Mouse (Mus musculus): ENCODE data around the gene Psma7. TPM values are rescaled to one million over a fixed set of nuclear protein-coding genes. Genes with fewer than 3 reads are reported as not detected.

Gene Psma7
- polyA plus RNA-seq, 1 experiment from 2014 or later: 701 TPM

DNA sequence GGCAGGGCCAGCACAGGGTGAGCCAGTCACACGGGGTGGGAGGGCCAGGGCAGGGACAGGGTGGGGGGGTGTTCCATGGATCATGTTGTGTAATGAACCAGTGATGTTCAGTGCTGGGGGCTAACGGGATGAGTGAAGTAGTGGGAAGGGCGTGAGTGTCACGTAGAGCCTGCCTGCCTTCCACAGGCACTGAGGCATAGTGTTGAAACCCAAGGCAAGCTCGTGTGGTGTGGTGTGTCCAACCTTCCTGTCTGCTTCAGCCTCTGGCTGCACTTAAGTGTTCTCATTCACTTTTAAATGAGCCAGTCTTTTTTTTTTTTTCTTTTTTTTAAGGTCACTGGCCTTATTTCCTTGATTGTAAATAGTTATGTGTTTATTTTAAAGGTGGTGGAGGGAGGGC, 7.5 kb downstream of the Psma7 start:
- no peak overlapping the region for H3K27ac ChIP-seq
- H3K27me3 ChIP-seq (ENCODE audit: insufficient read depth, poor library complexity, severe bottlenecking): no peaks in the 10 kb centered on the region
- no peaks in the 10 kb centered on the region for H3K9me3 ChIP-seq
- peaks cover 99% of the 10 kb centered on the region for H3K36me3 ChIP-seq
- peaks cover 16% of the 10 kb centered on the region for H3K4me1 ChIP-seq
- H3K4me3 ChIP-seq: no peak overlapping the region
- 72% methylated on average over 5 of the region's 5 CpGs for WGBS
- no peak for DNase-seq (ENCODE audit: low spot score)

DNA sequence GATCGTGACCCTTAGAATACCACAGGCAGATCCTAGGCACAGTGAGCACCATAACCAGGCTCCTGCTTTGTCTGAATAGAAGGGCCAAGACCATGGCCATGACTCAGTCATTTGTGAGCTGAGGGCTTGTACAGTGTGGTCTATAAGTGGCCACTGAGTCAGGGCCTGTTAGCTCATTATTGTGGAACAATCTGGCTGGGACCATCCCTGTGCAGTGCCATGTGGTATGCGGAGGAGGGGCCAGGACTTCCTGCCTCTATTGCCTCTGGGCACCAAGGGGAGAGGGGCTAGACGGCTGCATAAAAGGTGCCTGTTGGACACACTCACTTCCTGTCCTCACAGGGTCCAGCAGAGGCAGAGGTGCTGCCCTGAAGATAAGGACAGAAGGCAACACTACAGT, 8.3 kb downstream of the Psma7 start:
- Histone ChIP-seq H3K4me1 (peaks cover 14% of the 10 kb centered on the region), H3K36me3 (peaks cover 100% of the 10 kb centered on the region), H3K27me3 (ENCODE audit: insufficient read depth, poor library complexity, severe bottlenecking) (no peaks in the 10 kb centered on the region), H3K9me3 (no peaks in the 10 kb centered on the region), H3K27ac (no peak overlapping the region), H3K4me3 (no peak overlapping the region)
- DNase-seq (ENCODE audit: low spot score): no peak
- 65% methylated on average over 3 of the region's 3 CpGs for WGBS

- Histone ChIP-seq H3K36me3 (peaks cover 100% of the 10 kb centered on the region), H3K9me3 (no peaks in the 10 kb centered on the region), H3K27me3 (ENCODE audit: insufficient read depth, poor library complexity, severe bottlenecking) (no peaks in the 10 kb centered on the region), H3K27ac (no peak overlapping the region), H3K4me1 (peaks cover 20% of the 10 kb centered on the region), H3K4me3 (no peak overlapping the region)
- WGBS: 73% methylated on average over 3 of the region's 3 CpGs
- DNase-seq (ENCODE audit: low spot score): no peak
Observed at GRCm38 (mm10) chr2:180032925-180033324, 9.3 kb downstream of the Psma7 start.

DNA sequence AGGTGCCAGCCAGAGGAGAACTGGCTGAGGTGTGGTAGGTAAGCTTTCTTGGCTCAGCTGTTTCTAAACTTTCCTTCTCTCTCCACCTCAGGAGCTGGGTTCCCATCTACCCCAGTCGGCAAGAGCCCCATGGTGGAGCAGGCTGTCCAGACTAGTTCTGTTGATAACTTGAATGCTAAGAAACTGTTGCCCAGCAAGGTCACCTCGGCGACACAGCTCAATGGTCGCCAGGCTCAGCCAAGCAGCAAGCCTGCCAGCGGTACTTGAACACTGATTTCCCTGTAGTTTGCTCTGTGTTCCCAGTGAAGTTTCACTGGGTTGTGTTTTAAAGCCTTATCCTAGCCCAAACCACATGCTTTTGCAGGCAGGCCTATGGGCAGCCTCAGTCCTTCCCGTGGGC, 11.0 kb downstream of the Psma7 start:
- Histone ChIP-seq H3K36me3 (peaks cover 92% of the 10 kb centered on the region), H3K9me3 (no peaks in the 10 kb centered on the region), H3K27me3 (ENCODE audit: insufficient read depth, poor library complexity, severe bottlenecking) (no peaks in the 10 kb centered on the region), H3K4me3 (no peak overlapping the region), H3K27ac (no peak overlapping the region), H3K4me1 (peaks cover 37% of the 10 kb centered on the region)
- 94% methylated on average over 6 of the region's 6 CpGs for WGBS
- DNase-seq (ENCODE audit: low spot score): no peak

- Histone ChIP-seq H3K36me3 (peaks cover 57% of the 10 kb centered on the region), H3K4me3 (no peak overlapping the region), H3K4me1 (peaks cover 51% of the 10 kb centered on the region), H3K27me3 (ENCODE audit: insufficient read depth, poor library complexity, severe bottlenecking) (peaks cover 10% of the 10 kb centered on the region), H3K27ac (no peak overlapping the region), H3K9me3 (no peaks in the 10 kb centered on the region)
- DNase-seq (ENCODE audit: low spot score): no peak
- WGBS: 76% methylated on average over 9 of the region's 9 CpGs
Observed at GRCm38 (mm10) chr2:180027768-180028167, 14.5 kb downstream of the Psma7 start.

GRCm38 (mm10) chr2:180025861-180026200, 16.4 kb downstream of the Psma7 start:
- Histone ChIP-seq H3K4me1 (peaks cover 57% of the 10 kb centered on the region), H3K4me3 (peak overlapping the region; percentile 97), H3K27me3 (ENCODE audit: insufficient read depth, poor library complexity, severe bottlenecking) (peaks cover 27% of the 10 kb centered on the region), H3K9me3 (no peaks in the 10 kb centered on the region), H3K27ac (peak overlapping the region; percentile 96), H3K36me3 (peaks cover 38% of the 10 kb centered on the region)
- WGBS: 16% methylated on average over 6 of the region's 6 CpGs
- DNase-seq (ENCODE audit: low spot score): no peak

- Histone ChIP-seq H3K4me1 (peaks cover 57% of the 10 kb centered on the region), H3K27ac (peak overlapping the region; percentile 96), H3K36me3 (peaks cover 32% of the 10 kb centered on the region), H3K27me3 (ENCODE audit: insufficient read depth, poor library complexity, severe bottlenecking) (peaks cover 33% of the 10 kb centered on the region), H3K9me3 (no peaks in the 10 kb centered on the region), H3K4me3 (peak overlapping the region; percentile 97)
- peak; percentile 79 for DNase-seq (ENCODE audit: low spot score)
- under 1% methylated on average over 83 of the region's 84 CpGs for WGBS
Observed at GRCm38 (mm10) chr2:180025135-180025860, 16.9 kb downstream of the Psma7 start.

- H3K4me3 ChIP-seq: peak within 1 kb of the TSS; percentile 97
- DNase-seq (ENCODE audit: low spot score): peak; percentile 99
- under 1% methylated on average over 80 of the region's 80 CpGs for WGBS
Observed at GRCm38 (mm10) chr2:180024401-180025098, 17.7 kb downstream of the Psma7 start, which contains the start of gene Lsm14b. Lsm14b (plus strand) TSS chr2:180024987.

GRCm38 (mm10) chr2:180022751-180023150, 19.5 kb downstream of the Psma7 start:
- H3K4me3 ChIP-seq: no peak overlapping the region
- peaks cover 49% of the 10 kb centered on the region for H3K4me1 ChIP-seq
- H3K27me3 ChIP-seq (ENCODE audit: insufficient read depth, poor library complexity, severe bottlenecking): peaks cover 54% of the 10 kb centered on the region
- whole genome bisulfite sequencing: 55% methylated on average over 6 of the region's 6 CpGs
- no peaks in the 10 kb centered on the region for H3K9me3 ChIP-seq
- peaks cover 7% of the 10 kb centered on the region for H3K36me3 ChIP-seq
- no peak for DNase-seq (ENCODE audit: low spot score)
- no peak overlapping the region for H3K27ac ChIP-seq

More at GRCm38 (mm10) chr2:180024401-180025098, 17.7 kb downstream of the Psma7 start, which contains the start of gene Lsm14b:
- Histone ChIP-seq H3K9me3 (no peaks in the 10 kb centered on the region), H3K27me3 (ENCODE audit: insufficient read depth, poor library complexity, severe bottlenecking) (peaks cover 40% of the 10 kb centered on the region), H3K27ac (peak within 1 kb of the TSS; percentile 96), H3K4me1 (peaks cover 57% of the 10 kb centered on the region), H3K36me3 (peaks cover 25% of the 10 kb centered on the region)

DNA sequence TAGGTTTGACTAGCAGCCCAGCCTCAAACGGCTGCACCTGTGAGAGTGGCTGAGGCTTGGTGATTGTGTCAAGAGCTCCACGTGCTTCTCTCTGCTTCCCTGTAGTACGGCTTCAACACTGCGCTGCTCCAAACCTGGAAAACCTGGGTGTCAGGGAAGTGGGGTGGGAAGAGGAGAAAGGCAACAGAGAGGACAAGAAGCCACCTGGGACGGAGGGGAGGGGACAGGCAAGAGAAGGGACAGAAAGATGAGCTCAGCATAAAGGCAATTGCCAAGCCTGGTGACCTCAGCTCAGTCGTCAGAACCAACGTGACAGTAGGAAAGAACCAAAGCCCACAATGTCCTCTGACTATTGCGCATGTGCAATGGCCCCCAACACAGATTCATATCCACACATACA, 21.3 kb downstream of the Psma7 start:
- no peak for DNase-seq (ENCODE audit: low spot score)
- H3K36me3 ChIP-seq: no peaks in the 10 kb centered on the region
- WGBS: 72% methylated on average over 8 of the region's 8 CpGs
- H3K9me3 ChIP-seq: no peaks in the 10 kb centered on the region
- H3K4me3 ChIP-seq: no peak overlapping the region
- H3K27ac ChIP-seq: no peak overlapping the region
- peaks cover 54% of the 10 kb centered on the region for H3K27me3 ChIP-seq (ENCODE audit: insufficient read depth, poor library complexity, severe bottlenecking)
- peaks cover 35% of the 10 kb centered on the region for H3K4me1 ChIP-seq

DNA sequence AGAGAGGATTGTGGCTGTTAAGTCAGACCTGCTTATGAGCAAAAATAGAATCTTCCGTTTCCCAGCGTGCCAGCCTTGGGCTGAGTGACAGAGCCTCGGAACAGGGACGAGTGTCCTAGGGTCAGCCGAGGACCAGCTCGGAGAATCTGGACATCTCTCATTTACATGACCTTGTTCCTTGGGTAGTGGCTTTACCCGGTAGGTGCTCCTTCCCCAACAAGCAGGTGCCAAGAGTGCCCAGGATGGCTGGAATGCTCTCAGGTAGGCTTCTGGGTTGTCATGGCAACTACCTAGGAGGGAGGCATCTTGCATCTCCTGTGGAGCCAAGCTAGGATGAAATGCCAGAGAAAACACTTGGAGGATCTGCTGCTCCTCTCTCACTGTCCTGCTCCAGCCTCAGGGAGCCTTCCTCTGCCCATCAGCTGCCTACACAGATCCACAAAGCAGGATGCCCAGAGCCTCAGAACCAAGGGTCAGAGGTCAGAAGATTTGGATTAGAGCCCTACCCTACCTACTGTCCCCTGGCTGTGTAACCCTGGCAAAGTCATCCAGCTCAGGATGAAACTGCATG, 22.1 kb downstream of the Psma7 start:
- no peak for DNase-seq (ENCODE audit: low spot score)
- 64% methylated on average over 7 of the region's 7 CpGs for WGBS
- Histone ChIP-seq H3K27ac (no peak overlapping the region), H3K36me3 (no peaks in the 10 kb centered on the region), H3K27me3 (ENCODE audit: insufficient read depth, poor library complexity, severe bottlenecking) (peaks cover 54% of the 10 kb centered on the region), H3K4me3 (no peak overlapping the region), H3K4me1 (peaks cover 28% of the 10 kb centered on the region; the same call in 1 of the 2 replicates), H3K9me3 (no peaks in the 10 kb centered on the region)

DNA sequence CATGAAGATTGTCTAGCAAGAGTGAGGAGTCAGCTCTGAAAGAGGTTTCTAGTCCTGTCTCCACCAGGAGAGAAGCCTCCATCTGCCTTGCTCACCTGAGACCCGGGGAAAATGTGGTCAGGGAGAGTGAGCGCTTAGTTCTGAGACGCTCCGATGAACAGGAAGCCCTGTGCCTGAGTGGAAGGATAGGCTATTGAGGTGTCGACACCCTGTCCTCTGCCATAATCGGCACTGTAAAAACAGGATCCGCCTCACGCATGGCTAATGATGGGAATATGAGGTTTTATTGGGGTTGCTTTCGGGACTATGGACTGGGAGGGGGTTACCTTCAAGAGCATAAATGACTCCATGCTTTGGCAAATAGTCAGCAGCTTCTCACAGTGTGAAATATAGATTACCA, 23.7 kb downstream of the Psma7 start:
- H3K4me1 ChIP-seq: peaks cover 13% of the 10 kb centered on the region; the same call in 1 of the 2 replicates
- no peak overlapping the region for H3K27ac ChIP-seq
- H3K9me3 ChIP-seq: no peaks in the 10 kb centered on the region
- peaks cover 52% of the 10 kb centered on the region for H3K27me3 ChIP-seq (ENCODE audit: insufficient read depth, poor library complexity, severe bottlenecking)
- no peak overlapping the region for H3K4me3 ChIP-seq
- H3K36me3 ChIP-seq: no peaks in the 10 kb centered on the region
- WGBS: 74% methylated on average over 9 of the region's 9 CpGs
- no peak for DNase-seq (ENCODE audit: low spot score)

- no peak overlapping the region for H3K4me3 ChIP-seq
- H3K9me3 ChIP-seq: no peaks in the 10 kb centered on the region
- peaks cover 9% of the 10 kb centered on the region; the same call in 1 of the 2 replicates for H3K4me1 ChIP-seq
- WGBS: 70% methylated on average over 4 of the region's 4 CpGs
- H3K36me3 ChIP-seq: no peaks in the 10 kb centered on the region
- H3K27ac ChIP-seq: no peak overlapping the region
- DNase-seq (ENCODE audit: low spot score): no peak
- peaks cover 43% of the 10 kb centered on the region for H3K27me3 ChIP-seq (ENCODE audit: insufficient read depth, poor library complexity, severe bottlenecking)
Observed at GRCm38 (mm10) chr2:180017632-180018031, 24.6 kb downstream of the Psma7 start.

All from heart, embryonic 10.5 days (tissue).